Comparison of ENCODE assay signal across 7 mouse cellular contexts in genomic region chr16:38089447-38090170, GRCm38 (mm10). TPM values are rescaled to one million over a fixed set of nuclear protein-coding genes. Genes with fewer than 3 reads are reported as not detected.
A peak's percentile ranks its signal among the peaks of the same experiment; 100 is the strongest.
DNase-seq lines count a peak whose midpoint lies in the region; ATAC-seq and TF ChIP-seq lines count a peak whose summit lies in the region.

No protein-coding gene starts in this region.

- peak overlapping the region; percentile 100 for H3K27ac ChIP-seq in lung, postnatal 0 days (ENCODE audit: low read length)
- peak overlapping the region; percentile 99 for H3K27ac ChIP-seq in forebrain, embryonic 15.5 days (replicated peaks)
- peak overlapping the region; percentile 99 for H3K27ac ChIP-seq in liver, embryonic 13.5 days

- peak overlapping the region; percentile 86 for H3K4me3 ChIP-seq in lung, postnatal 0 days (ENCODE audit: low read depth, low read length)
- peak overlapping the region; percentile 72 for H3K4me3 ChIP-seq in forebrain, embryonic 15.5 days
- H3K4me3 ChIP-seq in liver, embryonic 13.5 days (replicated peaks), result peak overlapping the region; percentile 97

- peak; percentile 8 for ATAC-seq in lung, postnatal 0 days
- ATAC-seq in forebrain, embryonic 15.5 days (replicated peaks), result no peak
- no peak for ATAC-seq in liver, embryonic 13.5 days (ENCODE audit: low read depth)

- no peak for TF ChIP-seq CTCF in lung, postnatal 0 days (IDR thresholded peaks at IDR 0.05)
- TF ChIP-seq CTCF in brain, embryonic 14.5 days (IDR thresholded peaks at IDR 0.05; ENCODE audit: borderline replicate concordance, extremely low read depth, insufficient read depth, insufficient read length), result no peak

- no peaks in the 10 kb centered on the region for H3K36me3 ChIP-seq in lung, postnatal 0 days (ENCODE audit: insufficient read depth, low read length)
- no peaks in the 10 kb centered on the region for H3K36me3 ChIP-seq in forebrain, embryonic 15.5 days
- H3K36me3 ChIP-seq in liver, embryonic 13.5 days, result peaks cover 6% of the 10 kb centered on the region; the same call in 1 of the 2 replicates

- H3K27me3 ChIP-seq in lung, postnatal 0 days (replicated peaks; ENCODE audit: insufficient read depth, low read length), result no peaks in the 10 kb centered on the region
- H3K27me3 ChIP-seq in forebrain, embryonic 15.5 days, result no peaks in the 10 kb centered on the region
- H3K27me3 ChIP-seq in liver, embryonic 13.5 days, result no peaks in the 10 kb centered on the region

- TF ChIP-seq POLR2A in brain, embryonic 14.5 days (IDR thresholded peaks at IDR 0.05; ENCODE audit: borderline replicate concordance, extremely low read depth, insufficient read depth, insufficient read length, poor library complexity, severe bottlenecking), result peak; percentile 95

- H3K4me2 ChIP-seq in lung, postnatal 0 days (replicated peaks; ENCODE audit: low read depth, low read length), result peak overlapping the region; percentile 67
- H3K4me2 ChIP-seq in forebrain, embryonic 15.5 days (replicated peaks), result peak overlapping the region; percentile 82
- peak overlapping the region; percentile 94 for H3K4me2 ChIP-seq in liver, embryonic 13.5 days

- H3K9me3 ChIP-seq in lung, postnatal 0 days (ENCODE audit: low read length), result no peaks in the 10 kb centered on the region
- H3K9me3 ChIP-seq in forebrain, embryonic 15.5 days, result no peaks in the 10 kb centered on the region
- H3K9me3 ChIP-seq in liver, embryonic 13.5 days (replicated peaks), result no peaks in the 10 kb centered on the region

- peak; percentile 81 for DNase-seq in lung, postnatal 0 days (ENCODE audit: low spot score)
- no peak for DNase-seq in lung, postnatal 4 days
- DNase-seq in brain, embryonic 14.5 days (ENCODE audit: low read depth), result peak; percentile 87
- DNase-seq in liver, embryonic 13.5 days, result peak; percentile 64
- peak; percentile 35 for DNase-seq in skeletal muscle tissue, adult 2 months (ENCODE audit: low read depth, low spot score)
- no peak for DNase-seq in layer of hippocampus, postnatal 36 days

- H3K4me1 ChIP-seq in lung, postnatal 0 days (ENCODE audit: insufficient read depth, low read depth, low read length), result peaks cover 4% of the 10 kb centered on the region; the same call in 1 of the 2 replicates
- H3K4me1 ChIP-seq in forebrain, embryonic 15.5 days, result peaks cover 31% of the 10 kb centered on the region
- H3K4me1 ChIP-seq in liver, embryonic 13.5 days (replicated peaks), result peaks cover 40% of the 10 kb centered on the region

- peak overlapping the region; percentile 95 for H3K9ac ChIP-seq in lung, postnatal 0 days (replicated peaks; ENCODE audit: low read depth)
- H3K9ac ChIP-seq in forebrain, embryonic 15.5 days (replicated peaks), result peak overlapping the region; percentile 100
- H3K9ac ChIP-seq in liver, embryonic 13.5 days, result peak overlapping the region; percentile 99

- TF ChIP-seq EP300 in lung, postnatal 0 days (IDR thresholded peaks at IDR 0.05), result 0 out of 2 replicates have a peak, but pooled peaks have one; percentile 36

- WGBS in lung, postnatal 0 days, result under 1% methylated on average over 66 of the region's 76 CpGs
- under 1% methylated on average over 73 of the region's 76 CpGs for WGBS in forebrain, embryonic 15.5 days
- WGBS in liver, embryonic 13.5 days (ENCODE audit: insufficient replicate concordance), result under 1% methylated on average over 75 of the region's 76 CpGs

RNA-seq across cellular contexts. Expression of gene Gsk3b, which starts 0.8 kb away (rescaled TPM):
- 43.0 and 51.0 TPM in 2 replicates for polyA plus RNA-seq in lung, postnatal 0 days (2015; fragmentation: Nextera tagmentation; extraction: Ambion mirVana)
- polyA plus RNA-seq in brain, embryonic 14.5 days (2012; rRNA removed), result 38.4 and 72.8 TPM in 2 replicates
- 163 TPM in 2 replicates for polyA plus RNA-seq in forebrain, embryonic 15.5 days (2015; fragmentation: Nextera tagmentation; extraction: Ambion mirVana)
- polyA plus RNA-seq in liver, embryonic 13.5 days (2015; fragmentation: Nextera tagmentation; extraction: Ambion mirVana), result 12.8 and 14.3 TPM in 2 replicates
- 100 to 1,000 TPM; 153 to 155 TPM for total RNA-seq in layer of hippocampus, postnatal 36 days (2021)

Comparison
In these comparisons a context has a peak if more than half of its experiments do, and no peak if none do; other contexts are left out.
1. DNase-seq: peak in lung, postnatal 0 days (single experiment), brain, embryonic 14.5 days (single experiment), liver, embryonic 13.5 days (single experiment) and skeletal muscle tissue, adult 2 months (single experiment); none in lung, postnatal 4 days (0 of 2) and layer of hippocampus, postnatal 36 days (0 of 2).
2. Peak in every context shown above with its lines, with median percentiles within 50 percentile points of each other: H3K27ac ChIP-seq, H3K4me2 ChIP-seq, H3K4me3 ChIP-seq and H3K9ac ChIP-seq.